Comparison of ENCODE assay signal across 15 mouse cellular contexts in genomic region chrX:48449646-48450045, GRCm38 (mm10). TPM values are rescaled to one million over a fixed set of nuclear protein-coding genes. Genes with fewer than 3 reads are reported as not detected.
DNase-seq lines count a peak whose midpoint lies in the region; ATAC-seq and TF ChIP-seq lines count a peak whose summit lies in the region.
"Had no signal": no experiment of that assay in that cellular context is flagged by ENCODE, and none has a peak within 500 bp of the region (broad histone marks: within the 10 kb centered on the region; RNA-seq: fewer than 3 reads in every experiment).

No protein-coding gene starts in this region.

- 23% methylated on average over 10 of the region's 10 CpGs for WGBS in heart, embryonic 11.5 days (ENCODE audit: insufficient replicate concordance)
- 40% methylated on average over 10 of the region's 10 CpGs for WGBS in heart, adult 2 months
- 42% methylated on average over 10 of the region's 10 CpGs for WGBS in intestine, embryonic 15.5 days
- WGBS in intestine, embryonic 16.5 days, result 39% methylated on average over 10 of the region's 10 CpGs

- no peaks in the 10 kb centered on the region for H3K36me3 ChIP-seq in heart, embryonic 11.5 days (ENCODE audit: control insufficient read depth, insufficient read depth, low read length)
- no peaks in the 10 kb centered on the region for H3K36me3 ChIP-seq in heart, adult 2 months (ENCODE audit: control insufficient read depth, insufficient read depth, low read length)
- no peaks in the 10 kb centered on the region for H3K36me3 ChIP-seq in intestine, embryonic 15.5 days
- no peaks in the 10 kb centered on the region for H3K36me3 ChIP-seq in intestine, embryonic 16.5 days (ENCODE audit: control insufficient read depth, insufficient read depth, low read length)
- H3K36me3 ChIP-seq: limb, embryonic 12.5 days; liver, embryonic 15.5 days; midbrain, embryonic 12.5 days had no signal

- TF ChIP-seq POLR2A in heart, adult 2 months (IDR thresholded peaks at IDR 0.05; ENCODE audit: insufficient read depth, low read depth, low read length), result no peak

- peaks cover 9% of the 10 kb centered on the region; the same call in 1 of the 2 replicates for H3K27me3 ChIP-seq in heart, embryonic 11.5 days (ENCODE audit: control insufficient read depth, insufficient read depth, low read length)
- no peaks in the 10 kb centered on the region for H3K27me3 ChIP-seq in heart, adult 2 months (ENCODE audit: control insufficient read depth, insufficient read depth, low read length)
- no peaks in the 10 kb centered on the region for H3K27me3 ChIP-seq in intestine, embryonic 15.5 days (replicated peaks)
- H3K27me3 ChIP-seq in intestine, embryonic 16.5 days (replicated peaks; ENCODE audit: control insufficient read depth, insufficient read depth, low read length), result no peaks in the 10 kb centered on the region

- no peak for TF ChIP-seq EP300 in heart, adult 2 months (IDR thresholded peaks at IDR 0.05; ENCODE audit: insufficient read depth, low read depth, low read length)

- peak overlapping the region; percentile 34 for H3K4me2 ChIP-seq in heart, embryonic 11.5 days
- H3K4me2 ChIP-seq in intestine, embryonic 15.5 days (replicated peaks), result 0 out of 2 replicates have a peak overlapping the region, but pooled peaks have one; percentile 17
- no peak overlapping the region for H3K4me2 ChIP-seq in intestine, embryonic 16.5 days (ENCODE audit: low read depth, low read length)
- H3K4me2 ChIP-seq: limb, embryonic 12.5 days; liver, embryonic 15.5 days; midbrain, embryonic 12.5 days had no signal

- no peak overlapping the region for H3K9ac ChIP-seq in heart, embryonic 11.5 days (ENCODE audit: low read depth, low read length)
- no peak overlapping the region for H3K9ac ChIP-seq in heart, adult 2 months (ENCODE audit: low read depth, low read length)
- H3K9ac ChIP-seq in intestine, embryonic 15.5 days, result no peak overlapping the region
- no peak overlapping the region for H3K9ac ChIP-seq in intestine, embryonic 16.5 days (ENCODE audit: low read depth, low read length)
- H3K9ac ChIP-seq: limb, embryonic 12.5 days; liver, embryonic 15.5 days; midbrain, embryonic 12.5 days had no signal

- H3K27ac ChIP-seq in heart, embryonic 11.5 days (ENCODE audit: low read depth, low read length), result 0 out of 2 replicates have a peak overlapping the region, but pooled peaks have one; percentile 12
- H3K27ac ChIP-seq in heart, adult 2 months, result no peak overlapping the region
- no peak overlapping the region for H3K27ac ChIP-seq in intestine, embryonic 15.5 days
- H3K27ac ChIP-seq in intestine, embryonic 16.5 days (ENCODE audit: low read length), result no peak overlapping the region
- H3K27ac ChIP-seq: limb, embryonic 12.5 days; liver, embryonic 15.5 days; midbrain, embryonic 12.5 days had no signal

- no peaks in the 10 kb centered on the region for H3K79me2 ChIP-seq in heart, adult 2 months (replicated peaks; ENCODE audit: control insufficient read depth, insufficient read depth, low read length)

- H3K4me3 ChIP-seq in heart, embryonic 11.5 days (ENCODE audit: low read depth, low read length), result no peak overlapping the region
- no peak overlapping the region for H3K4me3 ChIP-seq in heart, adult 2 months
- H3K4me3 ChIP-seq in intestine, embryonic 15.5 days (replicated peaks), result no peak overlapping the region
- no peak overlapping the region for H3K4me3 ChIP-seq in intestine, embryonic 16.5 days (ENCODE audit: low read length)
- H3K4me3 ChIP-seq: limb, embryonic 12.5 days; liver, embryonic 15.5 days; midbrain, embryonic 12.5 days had no signal

- H3K4me1 ChIP-seq in heart, embryonic 11.5 days (ENCODE audit: control insufficient read depth, insufficient read depth, low read length), result peaks cover 13% of the 10 kb centered on the region
- peaks cover 2% of the 10 kb centered on the region for H3K4me1 ChIP-seq in heart, adult 2 months (ENCODE audit: control insufficient read depth, insufficient read depth, low read length)
- 0 out of 2 replicates have a peak, but pooled peaks cover 3% of the 10 kb centered on the region for H3K4me1 ChIP-seq in intestine, embryonic 15.5 days (replicated peaks)
- peaks cover 11% of the 10 kb centered on the region; the same call in 1 of the 2 replicates for H3K4me1 ChIP-seq in intestine, embryonic 16.5 days (ENCODE audit: control insufficient read depth, insufficient read depth, low read length)
- H3K4me1 ChIP-seq: limb, embryonic 12.5 days had no signal

- H3K9me3 ChIP-seq in heart, embryonic 11.5 days (replicated peaks; ENCODE audit: control insufficient read depth, low read length), result no peaks in the 10 kb centered on the region
- H3K9me3 ChIP-seq in intestine, embryonic 15.5 days, result no peaks in the 10 kb centered on the region
- H3K9me3 ChIP-seq in intestine, embryonic 16.5 days (ENCODE audit: control insufficient read depth, low read length), result no peaks in the 10 kb centered on the region
- H3K9me3 ChIP-seq: limb, embryonic 12.5 days; liver, embryonic 15.5 days; midbrain, embryonic 12.5 days had no signal

- DNase-seq in heart, adult 2 months, result no peak
- peak; percentile 64 for DNase-seq in adrenal gland, postnatal 14 days
- DNase-seq in adrenal gland, postnatal 36 days, result peak; percentile 38 to 45
- DNase-seq in yolk sac, embryonic 10.5 days (ENCODE audit: low spot score), result no peak
- DNase-seq in urinary bladder, postnatal 25 days (ENCODE audit: low spot score), result no peak
- DNase-seq: cerebellum, adult 18-20 months; thymus, postnatal 25 days had no signal

- intact Hi-C loops in heart, adult 2 months (cut with DNase I), result no loop called here

- TF ChIP-seq CTCF in heart, adult 2 months (IDR thresholded peaks at IDR 0.05), result no peak

- ATAC-seq in heart, embryonic 11.5 days (replicated peaks; ENCODE audit: insufficient number of reproducible peaks, low FRiP score, low TSS enrichment), result no peak
- no peak for ATAC-seq in intestine, embryonic 15.5 days
- no peak for ATAC-seq in intestine, embryonic 16.5 days
- ATAC-seq: CD4-positive, CD25-positive, alpha-beta regulatory T cell, adult 4 months; forebrain, embryonic 14.5 days had no signal

RNA-seq across cellular contexts. Expression of gene Elf4, which starts 13.3 kb away (rescaled TPM):
- 14.3 and 17.3 TPM in 2 replicates for polyA plus RNA-seq in heart, embryonic 11.5 days (2014; fragmentation: Nextera tagmentation; extraction: Ambion mirVana)
- total RNA-seq in heart, adult 2 months (2021), result 1 to 10 TPM; 4.5 to 5.0 TPM
- 7.6 and 8.3 TPM in 2 replicates for polyA plus RNA-seq in heart, adult 2 months (2012; rRNA removed)
- 13.0 and 13.9 TPM in 2 replicates for polyA plus RNA-seq in intestine, embryonic 15.5 days (2015; fragmentation: Nextera tagmentation; extraction: Ambion mirVana)
- 11.8 and 15.5 TPM in 2 replicates for polyA plus RNA-seq in intestine, embryonic 16.5 days (2015; fragmentation: Nextera tagmentation; extraction: Ambion mirVana)
- 13.9 and 18.0 TPM in 2 replicates for total RNA-seq in adrenal gland, postnatal 14 days (2021)
- 10 to 100 TPM; 10.9 to 19.1 TPM for total RNA-seq in adrenal gland, postnatal 36 days (2021)

Comparison
In these comparisons a context has a peak if more than half of its experiments do, and no peak if none do; other contexts are left out.
1. DNase-seq: peak in adrenal gland, postnatal 14 days (single experiment) and adrenal gland, postnatal 36 days (2 of 2); none in heart, adult 2 months (0 of 2), yolk sac, embryonic 10.5 days (single experiment) and urinary bladder, postnatal 25 days (single experiment).